Comparison of ENCODE assay signal across 8 mouse cellular contexts in genomic region chr8:110671309-110671708, GRCm38 (mm10). TPM values are rescaled to one million over a fixed set of nuclear protein-coding genes. Genes with fewer than 3 reads are reported as not detected.
DNase-seq lines count a peak whose midpoint lies in the region; ATAC-seq and TF ChIP-seq lines count a peak whose summit lies in the region.

No protein-coding gene starts in this region.

- TF ChIP-seq CTCF in hindbrain, postnatal 0 days (IDR thresholded peaks at IDR 0.05; ENCODE audit: low read depth), result no peak

- ATAC-seq in midbrain, embryonic 13.5 days, result no peak
- no peak for ATAC-seq in midbrain, embryonic 14.5 days (ENCODE audit: low FRiP score, low TSS enrichment)
- ATAC-seq in embryonic facial prominence, embryonic 14.5 days (ENCODE audit: low read depth), result peak; percentile 70
- ATAC-seq in hindbrain, postnatal 0 days, result no peak
- no peak for ATAC-seq in lung, embryonic 15.5 days (ENCODE audit: borderline replicate concordance, extremely low read depth, low FRiP score, low TSS enrichment)
- ATAC-seq in CD4-positive, CD25-positive, alpha-beta regulatory T cell, adult 4 months, result no peak

- H3K9me3 ChIP-seq in midbrain, embryonic 13.5 days, result no peaks in the 10 kb centered on the region
- H3K9me3 ChIP-seq in midbrain, embryonic 14.5 days (ENCODE audit: control insufficient read depth, low read length), result no peaks in the 10 kb centered on the region
- H3K9me3 ChIP-seq in embryonic facial prominence, embryonic 14.5 days (ENCODE audit: control insufficient read depth, low read length), result no peaks in the 10 kb centered on the region
- H3K9me3 ChIP-seq in hindbrain, postnatal 0 days (ENCODE audit: low read length), result no peaks in the 10 kb centered on the region
- no peaks in the 10 kb centered on the region for H3K9me3 ChIP-seq in lung, embryonic 15.5 days

- H3K4me2 ChIP-seq in midbrain, embryonic 13.5 days (replicated peaks), result no peak overlapping the region
- H3K4me2 ChIP-seq in midbrain, embryonic 14.5 days (ENCODE audit: low read length), result no peak overlapping the region
- no peak overlapping the region for H3K4me2 ChIP-seq in embryonic facial prominence, embryonic 14.5 days (ENCODE audit: low read depth, low read length)
- H3K4me2 ChIP-seq in hindbrain, postnatal 0 days (ENCODE audit: low read depth, low read length), result no peak overlapping the region
- H3K4me2 ChIP-seq in lung, embryonic 15.5 days, result 0 out of 2 replicates have a peak overlapping the region, but pooled peaks have one; percentile 7

- WGBS in midbrain, embryonic 13.5 days, result 84% methylated on average over 6 of the region's 6 CpGs
- 89% methylated on average over 6 of the region's 6 CpGs for WGBS in midbrain, embryonic 14.5 days
- whole genome bisulfite sequencing in embryonic facial prominence, embryonic 14.5 days, result 67% methylated on average over 6 of the region's 6 CpGs
- WGBS in hindbrain, postnatal 0 days, result 67% methylated on average over 6 of the region's 6 CpGs
- WGBS in lung, embryonic 15.5 days, result 76% methylated on average over 6 of the region's 6 CpGs

- H3K36me3 ChIP-seq in midbrain, embryonic 13.5 days, result peaks cover 53% of the 10 kb centered on the region
- H3K36me3 ChIP-seq in midbrain, embryonic 14.5 days (ENCODE audit: control insufficient read depth, insufficient read depth, low read length), result peaks cover 33% of the 10 kb centered on the region
- 0 out of 2 replicates have a peak, but pooled peaks cover 11% of the 10 kb centered on the region for H3K36me3 ChIP-seq in embryonic facial prominence, embryonic 14.5 days (ENCODE audit: control insufficient read depth, insufficient read depth, low read length)
- 0 out of 2 replicates have a peak, but pooled peaks cover 9% of the 10 kb centered on the region for H3K36me3 ChIP-seq in hindbrain, postnatal 0 days (ENCODE audit: insufficient read depth, low read length)
- peaks cover 7% of the 10 kb centered on the region; the same call in 1 of the 2 replicates for H3K36me3 ChIP-seq in lung, embryonic 15.5 days

- H3K27me3 ChIP-seq in midbrain, embryonic 13.5 days, result no peaks in the 10 kb centered on the region
- H3K27me3 ChIP-seq in midbrain, embryonic 14.5 days (ENCODE audit: control insufficient read depth, insufficient read depth, low read length), result no peaks in the 10 kb centered on the region
- H3K27me3 ChIP-seq in embryonic facial prominence, embryonic 14.5 days (replicated peaks; ENCODE audit: control insufficient read depth, insufficient read depth, low read length), result no peaks in the 10 kb centered on the region
- H3K27me3 ChIP-seq in hindbrain, postnatal 0 days (ENCODE audit: insufficient read depth, low read length), result no peaks in the 10 kb centered on the region
- H3K27me3 ChIP-seq in lung, embryonic 15.5 days, result no peaks in the 10 kb centered on the region

- no peak overlapping the region for H3K9ac ChIP-seq in midbrain, embryonic 13.5 days (replicated peaks)
- H3K9ac ChIP-seq in midbrain, embryonic 14.5 days (replicated peaks; ENCODE audit: low read length), result no peak overlapping the region
- H3K9ac ChIP-seq in embryonic facial prominence, embryonic 14.5 days (ENCODE audit: low read depth, low read length), result no peak overlapping the region
- no peak overlapping the region for H3K9ac ChIP-seq in hindbrain, postnatal 0 days (replicated peaks; ENCODE audit: low read length)
- H3K9ac ChIP-seq in lung, embryonic 15.5 days, result no peak overlapping the region

- no peak for DNase-seq in midbrain, embryonic 14.5 days
- DNase-seq in embryonic facial prominence, embryonic 14.5 days (ENCODE audit: low spot score), result peak; percentile 92
- peak; percentile 22 for DNase-seq in hindbrain, postnatal 0 days (ENCODE audit: low spot score)
- no peak for DNase-seq in thymus, postnatal 36 days
- no peak for DNase-seq in spleen, adult 12 weeks (ENCODE audit: low spot score)

- 0 out of 2 replicates have a peak overlapping the region, but pooled peaks have one; percentile 9 for H3K27ac ChIP-seq in midbrain, embryonic 13.5 days
- no peak overlapping the region for H3K27ac ChIP-seq in midbrain, embryonic 14.5 days (replicated peaks; ENCODE audit: low read depth, low read length)
- peak overlapping the region; percentile 68 for H3K27ac ChIP-seq in embryonic facial prominence, embryonic 14.5 days (replicated peaks; ENCODE audit: low read depth, low read length)
- peak overlapping the region; percentile 49; the same call in 1 of the 2 replicates for H3K27ac ChIP-seq in hindbrain, postnatal 0 days
- peak overlapping the region; percentile 78 for H3K27ac ChIP-seq in lung, embryonic 15.5 days

- no peak overlapping the region for H3K4me3 ChIP-seq in midbrain, embryonic 13.5 days (replicated peaks)
- H3K4me3 ChIP-seq in midbrain, embryonic 14.5 days (replicated peaks; ENCODE audit: low read depth, low read length), result no peak overlapping the region
- H3K4me3 ChIP-seq in embryonic facial prominence, embryonic 14.5 days (ENCODE audit: low read depth, low read length), result no peak overlapping the region
- no peak overlapping the region for H3K4me3 ChIP-seq in hindbrain, postnatal 0 days (ENCODE audit: low read length)
- H3K4me3 ChIP-seq in lung, embryonic 15.5 days, result no peak overlapping the region

- H3K4me1 ChIP-seq in midbrain, embryonic 13.5 days (replicated peaks), result no peaks in the 10 kb centered on the region
- H3K4me1 ChIP-seq in midbrain, embryonic 14.5 days (ENCODE audit: control insufficient read depth, insufficient read depth, low read length), result no peaks in the 10 kb centered on the region
- H3K4me1 ChIP-seq in embryonic facial prominence, embryonic 14.5 days (ENCODE audit: control insufficient read depth, insufficient read depth, low read length), result peaks cover 13% of the 10 kb centered on the region
- 0 out of 2 replicates have a peak, but pooled peaks cover 12% of the 10 kb centered on the region for H3K4me1 ChIP-seq in hindbrain, postnatal 0 days (ENCODE audit: insufficient read depth, low read length)
- peaks cover 45% of the 10 kb centered on the region for H3K4me1 ChIP-seq in lung, embryonic 15.5 days

RNA-seq across cellular contexts. Expression of gene Mtss1l, which starts 50.0 kb away (rescaled TPM):
- 13.7 and 16.6 TPM in 2 replicates for polyA plus RNA-seq in midbrain, embryonic 13.5 days (2015; fragmentation: Nextera tagmentation; extraction: Ambion mirVana)
- polyA plus RNA-seq in midbrain, embryonic 14.5 days (2014; fragmentation: Nextera tagmentation; extraction: Ambion mirVana), result 27.5 and 31.4 TPM in 2 replicates
- 13.5 and 13.8 TPM in 2 replicates for polyA plus RNA-seq in embryonic facial prominence, embryonic 14.5 days (2014; fragmentation: Nextera tagmentation; extraction: Ambion mirVana)
- 76.2 and 81.0 TPM in 2 replicates for total RNA-seq in hindbrain, postnatal 0 days (2014; rRNA removed)
- polyA plus RNA-seq in hindbrain, postnatal 0 days (2015; fragmentation: Nextera tagmentation; extraction: Ambion mirVana), result 32.9 TPM in 2 replicates
- 23.0 and 27.9 TPM in 2 replicates for polyA plus RNA-seq in lung, embryonic 15.5 days (2015; fragmentation: Nextera tagmentation; extraction: Ambion mirVana)
- not detected for polyA plus RNA-seq in CD4-positive, CD25-positive, alpha-beta regulatory T cell, adult 4 months (2017; shearing (Covaris generic))

RNA-seq across cellular contexts. Expression of gene Vac14, which starts 52.9 kb away (rescaled TPM):
- polyA plus RNA-seq in midbrain, embryonic 13.5 days (2015; fragmentation: Nextera tagmentation; extraction: Ambion mirVana), result 21.8 and 23.6 TPM in 2 replicates
- 31.7 and 32.5 TPM in 2 replicates for polyA plus RNA-seq in midbrain, embryonic 14.5 days (2014; fragmentation: Nextera tagmentation; extraction: Ambion mirVana)
- 17.7 and 21.1 TPM in 2 replicates for polyA plus RNA-seq in embryonic facial prominence, embryonic 14.5 days (2014; fragmentation: Nextera tagmentation; extraction: Ambion mirVana)
- total RNA-seq in hindbrain, postnatal 0 days (2014; rRNA removed), result 42.1 and 44.1 TPM in 2 replicates
- polyA plus RNA-seq in hindbrain, postnatal 0 days (2015; fragmentation: Nextera tagmentation; extraction: Ambion mirVana), result 22.4 and 26.1 TPM in 2 replicates
- polyA plus RNA-seq in lung, embryonic 15.5 days (2015; fragmentation: Nextera tagmentation; extraction: Ambion mirVana), result 18.2 and 19.1 TPM in 2 replicates
- polyA plus RNA-seq in CD4-positive, CD25-positive, alpha-beta regulatory T cell, adult 4 months (2017; shearing (Covaris generic)), result 1 to 10 TPM; 4.1 to 7.0 TPM

Comparison
In these comparisons a context has a peak if more than half of its experiments do, and no peak if none do; other contexts are left out.
1. DNase-seq: peak in embryonic facial prominence, embryonic 14.5 days (single experiment) and hindbrain, postnatal 0 days (single experiment); none in midbrain, embryonic 14.5 days (single experiment), thymus, postnatal 36 days (0 of 2) and spleen, adult 12 weeks (single experiment).
2. RNA of gene Mtss1l, which starts 50.0 kb away (polyA plus RNA-seq): 32.9 TPM in hindbrain, postnatal 0 days, 27.5 to 31.4 TPM in midbrain, embryonic 14.5 days, 23.0 to 27.9 TPM in lung, embryonic 15.5 days, 13.7 to 16.6 TPM in midbrain, embryonic 13.5 days and 13.5 to 13.8 TPM in embryonic facial prominence, embryonic 14.5 days; not detected in CD4-positive, CD25-positive, alpha-beta regulatory T cell, adult 4 months; every median in the first group is over 10 times any median in the second.